Mouse (Mus musculus): Measurements from ENCODE around the gene Tarsl2.
A peak's percentile ranks its signal among the peaks of the same experiment; 100 is the strongest.

The Tarsl2 gene

GRCm38 (mm10) chr7:65657490-65658120 is 12.9 kb downstream of the Tarsl2 start:
- no peak for DNase-seq (ENCODE audit: low spot score)

- DNase-seq (ENCODE audit: low spot score), result no peak
Measured at GRCm38 (mm10) chr7:65663225-65663790, 18.6 kb downstream of the Tarsl2 start.

- no peak for DNase-seq (ENCODE audit: low spot score)
Measured at GRCm38 (mm10) chr7:65663886-65664285, 19.2 kb downstream of the Tarsl2 start.

- DNase-seq (ENCODE audit: low spot score), result no peak
Measured at GRCm38 (mm10) chr7:65667491-65667890, 22.8 kb downstream of the Tarsl2 start.

- no peak for DNase-seq (ENCODE audit: low spot score)
Measured at GRCm38 (mm10) chr7:65678050-65678449, 33.4 kb downstream of the Tarsl2 start.

GRCm38 (mm10) chr7:65678900-65679595 is 34.4 kb downstream of the Tarsl2 start:
- no peak for DNase-seq (ENCODE audit: low spot score)

GRCm38 (mm10) chr7:65681166-65681565 is 36.5 kb downstream of the Tarsl2 start:
- no peak for DNase-seq (ENCODE audit: low spot score)

GRCm38 (mm10) chr7:65684256-65684835 is 39.6 kb downstream of the Tarsl2 start:
- no peak for DNase-seq (ENCODE audit: low spot score)

GRCm38 (mm10) chr7:65686664-65687063 is 42.0 kb downstream of the Tarsl2 start:
- no peak for DNase-seq (ENCODE audit: low spot score)

GRCm38 (mm10) chr7:65690869-65691268 is 46.2 kb downstream of the Tarsl2 start, which contains the start of gene Tm2d3:
TSS of gene Tm2d3 (plus strand) at chr7:65691169.
- no peak for DNase-seq (ENCODE audit: low spot score)

GRCm38 (mm10) chr7:65691929-65692605 is 47.4 kb downstream of the Tarsl2 start:
- DNase-seq (ENCODE audit: low spot score), result no peak

GRCm38 (mm10) chr7:65692883-65693282 is 48.2 kb downstream of the Tarsl2 start:
- DNase-seq (ENCODE audit: low spot score), result peak; percentile 77

GRCm38 (mm10) chr7:65693301-65693821 is 48.7 kb downstream of the Tarsl2 start:
- peak; percentile 85 for DNase-seq (ENCODE audit: low spot score)

- DNase-seq (ENCODE audit: low spot score), result peak; percentile 19
Measured at GRCm38 (mm10) chr7:65696450-65696849, 51.8 kb downstream of the Tarsl2 start.

- no peak for DNase-seq (ENCODE audit: low spot score)
Measured at GRCm38 (mm10) chr7:65702076-65702475, 57.4 kb downstream of the Tarsl2 start.

- DNase-seq (ENCODE audit: low spot score), result peak; percentile 67
Measured at GRCm38 (mm10) chr7:65704818-65705242, 60.1 kb downstream of the Tarsl2 start.

GRCm38 (mm10) chr7:65708506-65708905 is 63.8 kb downstream of the Tarsl2 start:
- no peak for DNase-seq (ENCODE audit: low spot score)

- DNase-seq (ENCODE audit: low spot score), result no peak
Measured at GRCm38 (mm10) chr7:65710301-65710700, 65.6 kb downstream of the Tarsl2 start.

- no peak for DNase-seq (ENCODE audit: low spot score)
Measured at GRCm38 (mm10) chr7:65713782-65714181, 69.1 kb downstream of the Tarsl2 start.

GRCm38 (mm10) chr7:65714304-65714703 is 69.6 kb downstream of the Tarsl2 start:
- no peak for DNase-seq (ENCODE audit: low spot score)

GRCm38 (mm10) chr7:65734024-65734423 is 89.3 kb downstream of the Tarsl2 start:
- DNase-seq (ENCODE audit: low spot score), result no peak

- DNase-seq (ENCODE audit: low spot score), result no peak
Measured at GRCm38 (mm10) chr7:65735261-65735660, 90.6 kb downstream of the Tarsl2 start.

Data from lung, postnatal 25 days (tissue).